Mouse (Mus musculus) left cerebral cortex, adult 6 months (tissue): Measurements from ENCODE around the gene Cdh16. TPM values are rescaled to one million over a fixed set of nuclear protein-coding genes. Genes with fewer than 3 reads are reported as not detected.

ENCODE experiments used
- long read RNA-seq, 2 experiments: library from polyadenylated mRNA; unstranded; transcript quantifications; one replicate each; pipeline ENCODE4 v2.0.0; 2019 to 2020
- polyA plus RNA-seq: library from polyadenylated mRNA; unstranded; fragments of <200 nt; fragmentation: Nextera tagmentation; gene quantifications from 2 replicates; pipeline ENCODE4 v1.2.3, GENCODE M21; 2021

Gene Cdh16
- polyA plus RNA-seq = not detected in 2 replicates
- long read RNA-seq, experiment 1 = 0 reads
- long read RNA-seq, experiment 2 = 0 reads

DNA sequence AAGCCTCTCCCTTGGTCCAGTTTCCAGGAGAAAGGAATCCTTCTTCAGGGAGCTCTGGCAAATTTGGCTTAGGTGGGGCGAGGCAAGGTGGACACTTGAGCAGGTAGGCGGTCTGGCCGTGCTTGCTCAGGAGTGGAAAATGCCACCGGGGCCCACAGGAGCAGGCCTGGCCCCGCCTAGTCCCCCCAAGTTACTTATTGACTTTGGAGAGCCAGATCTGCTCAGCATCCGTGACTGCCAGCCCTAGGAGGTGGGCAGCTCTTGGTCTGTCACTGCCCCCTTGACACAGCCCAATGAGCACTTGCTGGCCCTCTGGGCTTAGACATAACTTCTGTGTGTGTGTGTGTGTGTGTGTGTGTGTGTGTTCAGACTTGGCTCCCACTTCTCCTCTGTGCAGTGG is at the start of gene Cdh16:
Cdh16 (minus strand) TSS at position 236 of the 400 bp plus-strand sequence.

GRCm38 (mm10) chr8:104641426-104642323 is 17.5 kb upstream of the Cdh16 start, which contains the start of gene Ciao2b:
Gene Ciao2b (minus strand): TSS chr8:104641965.

DNA sequence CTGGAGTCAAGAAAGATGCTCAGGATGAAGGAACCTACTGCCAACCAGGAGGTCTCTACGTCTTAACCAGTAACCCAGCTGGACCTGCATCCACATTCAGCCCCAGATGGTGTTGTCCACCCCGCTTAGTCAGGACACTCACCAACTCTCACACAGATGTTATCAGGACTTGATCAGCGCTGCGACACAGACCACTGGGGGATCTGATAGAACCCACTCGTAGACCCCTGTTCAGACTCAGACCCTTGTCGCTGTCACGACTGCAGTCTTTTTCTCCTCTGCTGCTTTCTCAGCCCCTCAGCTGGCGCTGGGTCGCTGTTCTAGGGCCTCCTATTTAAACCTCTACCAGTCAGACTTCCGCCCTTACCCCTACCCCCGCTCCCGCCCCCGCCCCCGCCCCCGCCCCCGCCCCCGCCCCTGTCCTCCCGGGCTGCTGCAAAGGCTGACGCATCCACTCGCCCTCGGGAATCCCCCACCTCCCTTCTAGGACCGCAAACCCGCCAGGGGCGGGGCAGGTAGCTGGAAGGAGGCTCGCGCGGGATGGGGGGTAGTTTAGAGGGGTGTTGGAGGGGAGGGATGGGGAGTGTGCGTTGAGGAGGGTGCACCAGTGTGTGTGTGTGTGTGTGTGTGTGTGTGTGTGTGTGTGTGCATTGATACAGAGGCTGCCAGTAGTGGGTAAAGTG is 6.9 kb upstream of the Cdh16 start, which contains the start of gene Rrad:
Rrad (minus strand) TSS at position 347 of the 683 bp plus-strand sequence.

DNA sequence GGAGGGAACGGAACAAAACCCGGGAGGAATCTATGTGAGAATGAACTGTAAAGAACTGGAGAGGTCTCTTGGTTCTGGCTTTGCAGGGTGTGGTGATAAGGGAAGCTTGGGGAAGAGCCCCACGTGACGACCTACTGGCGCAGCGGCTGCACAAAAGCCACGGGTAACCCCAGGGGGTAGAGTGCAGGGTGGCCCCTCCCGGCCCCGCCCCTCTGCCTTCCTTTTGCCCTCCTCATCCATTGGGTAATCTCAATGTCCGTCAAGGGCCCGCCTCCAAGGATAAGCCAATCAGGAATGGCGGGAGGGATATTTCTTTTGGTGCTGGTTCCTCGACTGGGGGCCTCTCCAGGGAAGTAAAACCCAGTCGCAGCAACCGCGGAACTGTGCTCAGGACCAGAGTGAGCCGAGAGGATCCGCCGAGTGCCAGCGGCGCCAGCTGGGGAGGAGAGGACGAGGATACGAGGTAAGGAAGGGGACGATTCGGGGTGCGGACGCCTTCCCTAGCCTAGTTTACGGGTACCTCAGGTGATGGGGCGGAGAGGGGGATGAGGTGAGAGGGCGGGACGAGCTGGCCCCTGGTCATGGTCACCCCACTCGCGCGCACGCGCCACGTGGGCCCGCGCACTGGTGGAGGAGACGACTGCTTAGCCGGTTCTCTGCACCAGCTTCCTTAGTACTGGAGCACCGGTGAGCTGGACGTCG is 32.9 kb downstream of the Cdh16 start, which contains the start of gene Pdp2:
Pdp2 (plus strand) TSS at position 319 of the 702 bp plus-strand sequence.

Other genes with a start within 250 kb of the Cdh16 start
- 8.0 and 9.4 TPM in 2 replicates for gene Cmtm4, start 228.6 kb downstream of the Cdh16 start, polyA plus RNA-seq
- 33.3 and 33.6 TPM in 2 replicates for gene Dync1li2, start 181.3 kb downstream of the Cdh16 start, polyA plus RNA-seq
- gene Terb1, start 114.5 kb downstream of the Cdh16 start, polyA plus RNA-seq = 0.48 and 0.63 TPM in 2 replicates
- 72.4 and 81.8 TPM in 2 replicates for gene Nae1, start 89.8 kb downstream of the Cdh16 start, polyA plus RNA-seq
- gene Car7, start 89.7 kb downstream of the Cdh16 start, polyA plus RNA-seq = 24.9 and 25.1 TPM in 2 replicates
- gene Pdp2, start 32.9 kb downstream of the Cdh16 start, polyA plus RNA-seq = 8.7 and 9.8 TPM in 2 replicates
- gene Rrad, start 6.9 kb upstream of the Cdh16 start, polyA plus RNA-seq = 1.1 and 1.7 TPM in 2 replicates
- 108 and 110 TPM in 2 replicates for gene Ciao2b, start 17.6 kb upstream of the Cdh16 start, polyA plus RNA-seq
- gene Ces2a, start 109.6 kb upstream of the Cdh16 start, polyA plus RNA-seq = not detected in 2 replicates
- 0.08 and 0.10 TPM in 2 replicates for gene Ces2b, start 207.2 kb upstream of the Cdh16 start, polyA plus RNA-seq
- not detected in 2 replicates for gene Ces2c, start 222.7 kb upstream of the Cdh16 start, polyA plus RNA-seq